Mouse (Mus musculus): Measurements from ENCODE around the gene Stx16. TPM values are rescaled to one million over a fixed set of nuclear protein-coding genes. Genes with fewer than 3 reads are reported as not detected.

Gene Stx16
- total and polyA plus RNA-seq, 2 experiments from 2014 or later: 7.9 to 30.5 TPM

DNA sequence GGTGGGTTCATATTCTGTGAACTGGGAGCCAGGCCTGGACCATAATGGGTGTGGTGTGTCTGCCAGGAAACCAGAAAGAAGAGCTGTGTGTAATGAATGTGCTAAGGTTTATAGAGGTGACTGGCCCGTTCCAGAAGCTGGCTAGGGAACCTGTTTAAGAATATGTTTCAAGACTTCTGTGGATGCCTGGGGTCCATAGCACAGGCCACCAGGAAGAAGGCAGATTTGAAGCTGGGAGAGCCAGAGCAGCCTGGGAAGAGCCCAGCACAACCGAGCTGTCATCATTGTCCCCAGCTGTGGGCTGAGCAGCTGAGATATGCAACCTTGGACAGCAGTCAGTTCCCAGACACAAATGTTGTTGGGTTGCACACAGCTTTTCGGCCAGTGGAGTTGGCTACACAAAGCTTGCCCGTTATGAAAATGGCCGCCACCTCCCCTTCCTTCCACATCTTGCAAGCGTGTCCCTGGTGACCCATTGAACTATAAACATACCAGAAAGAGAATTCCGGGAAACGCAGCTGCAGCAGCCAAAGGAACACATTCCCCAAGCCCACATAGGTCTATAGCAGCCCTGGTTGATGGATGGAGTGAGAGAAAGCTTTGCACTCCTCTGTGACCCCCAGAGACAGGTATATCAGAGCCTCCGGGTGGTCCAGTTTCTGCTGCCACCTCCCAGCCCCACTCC lies 12.4 kb upstream of the Stx16 start:
- no peak for ATAC-seq
- Histone ChIP-seq H3K9me3 (ENCODE audit: low read length) (no peaks in the 10 kb centered on the region), H3K36me3 (ENCODE audit: insufficient read depth, low read length) (no peaks in the 10 kb centered on the region), H3K27me3 (ENCODE audit: insufficient read depth, low read length) (no peaks in the 10 kb centered on the region), H3K27ac (no peak overlapping the region), H3K4me3 (ENCODE audit: low read length) (no peak overlapping the region), H3K4me1 (ENCODE audit: insufficient read depth, low read length) (no peaks in the 10 kb centered on the region), H3K4me2 (ENCODE audit: low read depth, low read length) (no peak overlapping the region), H3K9ac (replicated peaks; ENCODE audit: low read length) (no peak overlapping the region)
- DNase-seq (ENCODE audit: low spot score): no peak
- no peak for TF ChIP-seq CTCF (IDR thresholded peaks at IDR 0.05; ENCODE audit: low read depth)
- WGBS: 72% methylated on average over 9 of the region's 9 CpGs

DNA sequence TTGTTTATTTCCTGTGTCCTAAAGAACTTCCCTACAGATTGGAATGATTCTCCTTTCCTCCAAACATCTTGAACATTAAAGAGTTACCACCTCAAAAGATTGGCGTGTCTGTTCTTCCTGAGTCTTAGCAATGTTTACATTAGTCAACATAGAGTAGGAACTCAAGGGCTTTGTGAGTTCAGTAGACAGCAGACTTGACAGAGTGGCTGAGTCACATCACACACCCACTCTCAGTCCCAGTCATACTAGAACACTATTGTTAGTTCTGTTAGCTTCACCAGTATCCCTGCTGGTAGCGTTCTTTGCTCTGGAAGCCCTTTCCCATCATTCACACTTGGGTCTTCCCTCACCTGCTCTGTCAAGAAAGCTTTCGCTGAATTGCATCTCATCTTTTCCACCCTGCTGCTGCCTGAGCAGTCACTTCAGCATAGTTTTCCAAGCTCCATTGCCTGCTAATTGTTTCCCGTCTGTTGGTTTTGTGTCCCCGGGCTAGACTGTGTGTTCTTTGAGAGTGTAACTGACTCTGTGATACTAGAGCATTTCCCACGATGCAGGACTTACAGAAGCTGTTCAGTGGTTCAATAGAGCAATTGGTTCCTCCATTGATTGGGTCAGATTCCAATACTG lies 8.2 kb upstream of the Stx16 start:
- Histone ChIP-seq H3K4me3 (ENCODE audit: low read length) (no peak overlapping the region), H3K36me3 (ENCODE audit: insufficient read depth, low read length) (no peaks in the 10 kb centered on the region), H3K9me3 (ENCODE audit: low read length) (no peaks in the 10 kb centered on the region), H3K4me2 (ENCODE audit: low read depth, low read length) (no peak overlapping the region), H3K27ac (no peak overlapping the region), H3K4me1 (ENCODE audit: insufficient read depth, low read length) (no peaks in the 10 kb centered on the region), H3K27me3 (ENCODE audit: insufficient read depth, low read length) (no peaks in the 10 kb centered on the region), H3K9ac (replicated peaks; ENCODE audit: low read length) (no peak overlapping the region)
- DNase-seq (ENCODE audit: low spot score) (no peak), ATAC-seq (no peak)
- 71% methylated on average over 6 of the region's 6 CpGs for WGBS
- no peak for TF ChIP-seq CTCF (IDR thresholded peaks at IDR 0.05; ENCODE audit: low read depth)

- no peak for DNase-seq (ENCODE audit: low spot score)
- no peaks in the 10 kb centered on the region for H3K4me1 ChIP-seq (ENCODE audit: insufficient read depth, low read length)
Measured at GRCm38 (mm10) chr2:174069532-174070049, 6.5 kb upstream of the Stx16 start.

DNA sequence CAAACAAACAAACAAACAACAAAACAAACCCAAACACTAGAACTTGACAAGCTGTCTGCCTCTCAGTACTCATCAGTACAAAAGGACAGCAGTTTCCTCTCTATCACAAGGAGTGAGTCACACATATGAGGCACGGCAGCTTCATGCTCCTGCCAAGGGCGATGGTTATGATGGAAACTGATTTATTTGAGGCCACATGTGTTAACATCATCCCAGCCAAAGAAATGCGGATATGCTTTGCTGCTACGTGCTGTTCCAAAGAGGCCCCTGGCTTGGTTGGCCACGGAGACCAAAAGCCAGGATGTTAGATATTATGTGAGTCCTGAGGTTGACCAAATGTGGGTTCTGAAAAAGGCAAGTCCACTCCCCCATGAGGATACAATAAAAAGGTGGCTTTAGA lies 4.7 kb upstream of the Stx16 start:
- no peaks in the 10 kb centered on the region for H3K27me3 ChIP-seq (ENCODE audit: insufficient read depth, low read length)
- no peak for TF ChIP-seq CTCF (IDR thresholded peaks at IDR 0.05; ENCODE audit: low read depth)
- no peaks in the 10 kb centered on the region for H3K9me3 ChIP-seq (ENCODE audit: low read length)
- no peak for ATAC-seq
- WGBS: 93% methylated on average over 5 of the region's 5 CpGs
- H3K27ac ChIP-seq: no peak overlapping the region
- DNase-seq (ENCODE audit: low spot score): no peak
- H3K4me2 ChIP-seq (ENCODE audit: low read depth, low read length): no peak overlapping the region
- no peak overlapping the region for H3K4me3 ChIP-seq (ENCODE audit: low read length)
- peaks cover 6% of the 10 kb centered on the region; the same call in 1 of the 2 replicates for H3K4me1 ChIP-seq (ENCODE audit: insufficient read depth, low read length)
- H3K36me3 ChIP-seq (ENCODE audit: insufficient read depth, low read length): no peaks in the 10 kb centered on the region
- no peak overlapping the region for H3K9ac ChIP-seq (replicated peaks; ENCODE audit: low read length)

More at GRCm38 (mm10) chr2:174069532-174070049, 6.5 kb upstream of the Stx16 start:
- Histone ChIP-seq H3K9ac (replicated peaks; ENCODE audit: low read length) (no peak overlapping the region), H3K36me3 (ENCODE audit: insufficient read depth, low read length) (no peaks in the 10 kb centered on the region), H3K9me3 (ENCODE audit: low read length) (no peaks in the 10 kb centered on the region), H3K4me3 (ENCODE audit: low read length) (no peak overlapping the region), H3K27ac (no peak overlapping the region), H3K4me2 (ENCODE audit: low read depth, low read length) (no peak overlapping the region), H3K27me3 (ENCODE audit: insufficient read depth, low read length) (no peaks in the 10 kb centered on the region)
- TF ChIP-seq CTCF (IDR thresholded peaks at IDR 0.05; ENCODE audit: low read depth): no peak
- WGBS: 59% methylated on average over 3 of the region's 3 CpGs
- ATAC-seq: no peak

DNA sequence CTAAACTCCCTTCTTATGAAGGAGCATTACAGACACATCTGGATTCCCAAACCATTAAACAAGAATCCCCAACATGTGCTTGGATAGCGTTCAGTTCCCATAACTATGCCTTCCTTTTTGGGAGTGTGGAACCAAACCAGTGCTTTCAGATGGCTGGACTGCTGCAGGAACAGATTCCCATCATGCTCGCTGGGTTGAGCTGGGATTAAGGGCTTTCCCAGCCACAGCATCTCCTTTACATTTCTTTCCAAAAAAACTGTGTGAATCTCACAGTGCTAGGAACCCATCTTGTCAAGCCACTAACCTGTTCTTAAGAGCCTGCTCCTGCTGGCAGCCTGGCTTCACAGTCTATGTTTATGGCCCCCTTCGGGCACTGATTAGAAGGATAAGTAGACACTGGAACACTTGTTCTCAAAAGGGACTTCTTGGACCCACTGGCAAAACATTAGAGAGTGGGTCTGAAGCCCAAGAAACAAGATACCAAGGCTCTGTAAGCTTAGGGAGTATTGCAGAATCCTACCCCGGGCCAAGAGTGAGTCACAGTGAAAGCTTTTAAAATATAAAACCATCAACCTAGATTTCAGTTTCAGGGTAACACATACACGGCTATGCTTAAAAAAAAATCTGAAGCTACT lies 2.8 kb upstream of the Stx16 start:
- ATAC-seq (no peak), DNase-seq (ENCODE audit: low spot score) (no peak)
- TF ChIP-seq CTCF (IDR thresholded peaks at IDR 0.05; ENCODE audit: low read depth): no peak
- Histone ChIP-seq H3K4me1 (ENCODE audit: insufficient read depth, low read length) (peaks cover 17% of the 10 kb centered on the region; the same call in 1 of the 2 replicates), H3K27ac (no peak overlapping the region), H3K9ac (replicated peaks; ENCODE audit: low read length) (no peak overlapping the region), H3K27me3 (ENCODE audit: insufficient read depth, low read length) (no peaks in the 10 kb centered on the region), H3K9me3 (ENCODE audit: low read length) (no peaks in the 10 kb centered on the region), H3K4me2 (ENCODE audit: low read depth, low read length) (no peak overlapping the region), H3K4me3 (ENCODE audit: low read length) (no peak overlapping the region), H3K36me3 (ENCODE audit: insufficient read depth, low read length) (no peaks in the 10 kb centered on the region)
- 82% methylated on average over 5 of the region's 5 CpGs for WGBS

GRCm38 (mm10) chr2:174074621-174075020 lies 1.5 kb upstream of the Stx16 start:
- 1% methylated on average over 11 of the region's 13 CpGs for WGBS
- no peaks in the 10 kb centered on the region for H3K27me3 ChIP-seq (ENCODE audit: insufficient read depth, low read length)
- H3K9ac ChIP-seq (replicated peaks; ENCODE audit: low read length): peak overlapping the region; percentile 48
- peaks cover 18% of the 10 kb centered on the region; the same call in 1 of the 2 replicates for H3K4me1 ChIP-seq (ENCODE audit: insufficient read depth, low read length)
- peak overlapping the region; percentile 80 for H3K27ac ChIP-seq
- peak overlapping the region; percentile 35 for H3K4me3 ChIP-seq (ENCODE audit: low read length)
- ATAC-seq (peak; percentile 22; the same call in 1 of the 2 replicates), DNase-seq (ENCODE audit: low spot score) (peak; percentile 60)
- H3K36me3 ChIP-seq (ENCODE audit: insufficient read depth, low read length): no peaks in the 10 kb centered on the region
- TF ChIP-seq CTCF (IDR thresholded peaks at IDR 0.05; ENCODE audit: low read depth): no peak; the same call in 1 of the 2 replicates
- H3K9me3 ChIP-seq (ENCODE audit: low read length): no peaks in the 10 kb centered on the region
- H3K4me2 ChIP-seq (ENCODE audit: low read depth, low read length): peak overlapping the region; percentile 70
